Mouse (Mus musculus) midbrain, embryonic 11.5 days (tissue): Measurements from ENCODE around the gene Gnao1. TPM values are rescaled to one million over a fixed set of nuclear protein-coding genes. Genes with fewer than 3 reads are reported as not detected.

Source experiments
- ATAC-seq: fragments of 200-750 bp; cut with Nextera tagmentation; 2 replicates; pipeline ENCODE4 v1.8.0; 2017; ENCODE audit warnings: moderate TSS enrichment, moderate library complexity; ENCODE audit not compliant: low FRiP score
- DNase-seq: peaks from one replicate; pipeline ENCODE4 v3.0.0; 2015; ENCODE audit warnings: low spot score; ENCODE audit errors: missing footprints
- H3K27ac ChIP-seq: fragments of 300-500 bp; sonication (generic); 2 replicates; pipeline ENCODE4 v1.5.1; 2014; ENCODE audit warnings: low read depth, low read length
- H3K27me3 ChIP-seq: fragments of 300-500 bp; sonication (generic); 2 replicates; pipeline ENCODE4 v1.6.1; 2014; ENCODE audit warnings: mild to moderate bottlenecking, low read length, moderate library complexity, mixed read lengths; ENCODE audit not compliant: control insufficient read depth, insufficient read depth
- H3K36me3 ChIP-seq: fragments of 300-500 bp; sonication (generic); 2 replicates; pipeline ENCODE4 v1.6.1; 2014; ENCODE audit warnings: mild to moderate bottlenecking, low read length, moderate library complexity, mixed read lengths; ENCODE audit not compliant: control insufficient read depth, insufficient read depth
- H3K4me1 ChIP-seq: fragments of 300-500 bp; sonication (generic); 2 replicates; pipeline ENCODE4 v1.6.1; 2014; ENCODE audit warnings: low read length; ENCODE audit not compliant: control insufficient read depth, insufficient read depth
- H3K4me2 ChIP-seq: fragments of 300-500 bp; sonication (generic); 2 replicates; pipeline ENCODE4 v1.6.1; 2014; ENCODE audit warnings: mild to moderate bottlenecking, moderate library complexity
- H3K4me3 ChIP-seq: fragments of 300-500 bp; sonication (generic); 2 replicates; pipeline ENCODE4 v1.5.1; 2014; ENCODE audit warnings: low read depth, low read length
- H3K9ac ChIP-seq: fragments of 300-500 bp; sonication (generic); 2 replicates; pipeline ENCODE4 v1.6.1; 2014; ENCODE audit warnings: low read length
- H3K9me3 ChIP-seq: fragments of 300-500 bp; sonication (generic); 2 replicates; pipeline ENCODE4 v1.6.1; 2016; ENCODE audit warnings: low read length; ENCODE audit not compliant: control insufficient read depth
- WGBS: fragments of 180-500 bp; shearing (Covaris S2); extraction: QIAGEN DNeasy Blood & Tissue Kit; methylation state at CpG from one replicate; pipeline ENCODE4 v1.1.7; 2014; 5-methylcytosine and 5-hydroxymethylcytosine counted together
- microRNA-seq: library from miRNA; unstranded; fragments of <30 nt; microRNA quantifications from one replicate; pipeline ENCODE4, GENCODE M21; 2017
- polyA plus RNA-seq: library from polyadenylated mRNA; unstranded; fragments of >200 nt; fragmentation: Nextera tagmentation; extraction: Ambion mirVana; gene quantifications from 2 replicates; pipeline ENCODE4 v1.2.1, GENCODE M21; 2014

Gnao1 gene
- polyA plus RNA-seq, 1 experiment from 2014 or later, result 32.1 TPM

GRCm38 (mm10) chr8:94011076-94012012, 201.6 kb downstream of the Gnao1 start:
- DNase-seq (peak; percentile 96), ATAC-seq (no peak)
- peaks cover 21% of the 10 kb centered on the region for H3K4me1 ChIP-seq
- no peaks in the 10 kb centered on the region for H3K36me3 ChIP-seq
- peak overlapping the region; percentile 92 for H3K4me3 ChIP-seq
- H3K4me2 ChIP-seq, result peak overlapping the region; percentile 88
- no peaks in the 10 kb centered on the region for H3K9me3 ChIP-seq
- 5% methylated on average over 48 of the region's 48 CpGs for WGBS
- peak overlapping the region; percentile 96 for H3K9ac ChIP-seq
- no peaks in the 10 kb centered on the region for H3K27me3 ChIP-seq
- peak overlapping the region; percentile 90; the same call in 1 of the 2 replicates for H3K27ac ChIP-seq

GRCm38 (mm10) chr8:94012013-94012951, 202.5 kb downstream of the Gnao1 start, which contains the start of gene Amfr:
TSS of gene Amfr (minus strand) at chr8:94012842.
- peak within 1 kb of the TSS; percentile 90 for H3K27ac ChIP-seq
- H3K4me1 ChIP-seq, result peaks cover 21% of the 10 kb centered on the region
- ATAC-seq (peak; percentile 93), DNase-seq (peak; percentile 97)
- no peaks in the 10 kb centered on the region for H3K27me3 ChIP-seq
- peak within 1 kb of the TSS; percentile 96 for H3K9ac ChIP-seq
- H3K4me2 ChIP-seq, result peak within 1 kb of the TSS; percentile 88
- under 1% methylated on average over 80 of the region's 130 CpGs for WGBS
- H3K4me3 ChIP-seq, result peak within 1 kb of the TSS; percentile 92
- H3K9me3 ChIP-seq, result no peaks in the 10 kb centered on the region
- no peaks in the 10 kb centered on the region for H3K36me3 ChIP-seq

- Histone ChIP-seq H3K4me1 (peaks cover 21% of the 10 kb centered on the region), H3K4me2 (peak overlapping the region; percentile 88), H3K9me3 (no peaks in the 10 kb centered on the region), H3K27ac (peak overlapping the region; percentile 90; the same call in 1 of the 2 replicates), H3K36me3 (no peaks in the 10 kb centered on the region), H3K27me3 (no peaks in the 10 kb centered on the region), H3K9ac (peak overlapping the region; percentile 96), H3K4me3 (peak overlapping the region; percentile 92)
- no peak for DNase-seq
- 44% methylated on average over 7 of the region's 7 CpGs for whole genome bisulfite sequencing
- no peak for ATAC-seq
Observed at GRCm38 (mm10) chr8:94013026-94013612, 203.4 kb downstream of the Gnao1 start.

Small RNAs within 50 kb of the gene (microRNA-seq; reads per million reads assigned to microRNA genes)
- not detected for gene Gm24159

Other genes starting within 250 kb of the Gnao1 start
- gene Amfr, start 202.9 kb downstream of the Gnao1 start, polyA plus RNA-seq, result 56.8 and 64.7 TPM in 2 replicates
- gene Nudt21, start 227.1 kb downstream of the Gnao1 start, polyA plus RNA-seq, result 198 and 200 TPM in 2 replicates
- 11.1 and 11.6 TPM in 2 replicates for gene Ogfod1, start 227.2 kb downstream of the Gnao1 start, polyA plus RNA-seq